Mouse (Mus musculus) bone marrow macrophage, adult 2 months (primary cell): ENCODE data around the gene Ogfod2.
A peak's percentile ranks its signal among the peaks of the same experiment; 100 is the strongest.

Experiments used
- CTCF ChIP-seq: IDR thresholded peaks from 2 replicates; pipeline ENCODE4 v1.5.1; 2012; ENCODE audit warnings: low read depth, mild to moderate bottlenecking, low read length, moderate library complexity
- POLR2A ChIP-seq: IDR thresholded peaks from 2 replicates; pipeline ENCODE4 v1.6.1; 2012; ENCODE audit warnings: mild to moderate bottlenecking, low read depth, low read length, borderline replicate concordance

- TF ChIP-seq POLR2A (no peak), CTCF (peak; percentile 94)
These were observed 888 bp upstream of the Ogfod2 start for GRCm38 (mm10) chr5:124111077-124111741.
